Mouse (Mus musculus) adrenal gland, postnatal 36 days (tissue): ENCODE measurements around the gene Tor4a. TPM values are rescaled to one million over a fixed set of nuclear protein-coding genes. Genes with fewer than 3 reads are reported as not detected.

Experiments
- DNase-seq, 2 experiments: peaks; one replicate each; pipeline ENCODE4 v3.0.0; 2021; ENCODE audit warnings: mixed read lengths in 1 of 2
- long read RNA-seq, 2 experiments: library from polyadenylated mRNA; stranded (forward); transcript quantifications; one replicate each; pipeline ENCODE4 v2.0.0; 2021; ENCODE audit warnings: borderline sequencing depth in 2 of 2
- total RNA-seq, 2 experiments: library from RNA; stranded (reverse); gene quantifications; 2 replicates each; pipeline ENCODE4 v1.2.3; 2021

The Tor4a gene
- 10 to 100 TPM; 14.0 to 24.8 TPM for total RNA-seq
- long read RNA-seq, experiment 1, partial matches to known transcripts, result 0 of 8 reads
- long read RNA-seq, experiment 1, other reads (novel, unspliced or antisense), result 7 of 8 reads
- long read RNA-seq, experiment 2, transcript Tor4a-201 (2 exons, 3,255 nt), result major isoform, 9 of 9 reads
- long read RNA-seq, experiment 2, partial matches to known transcripts, result 0 of 9 reads
- long read RNA-seq, experiment 2, other reads (novel, unspliced or antisense), result 0 of 9 reads

- DNase-seq, result peak; percentile 88 to 91
These were observed at the start of gene Tor4a for GRCm38 (mm10) chr2:25196172-25196954. Gene Tor4a, minus strand, starts transcription at chr2:25196886.

GRCm38 (mm10) chr2:25244144-25244543 lies 47.5 kb upstream of the Tor4a start:
- DNase-seq, result no peak

- no peak for DNase-seq
These were observed 46.7 kb upstream of the Tor4a start for GRCm38 (mm10) chr2:25243342-25243741.

- DNase-seq, result peak in 1 of 2 experiments; percentile 25
These were observed 45.4 kb upstream of the Tor4a start, which contains the start of the genes Rnf208 and Cysrt1 for GRCm38 (mm10) chr2:25242101-25242506. Gene Rnf208, plus strand, starts transcription at chr2:25242255. Gene Cysrt1, minus strand, starts transcription at chr2:25242452.

- DNase-seq, result no peak
These were observed 44.7 kb upstream of the Tor4a start for GRCm38 (mm10) chr2:25241438-25241775.

- peak; percentile 83 to 86 for DNase-seq
These were observed 44.2 kb upstream of the Tor4a start for GRCm38 (mm10) chr2:25240723-25241437.

- DNase-seq, result no peak
These were observed 43.6 kb upstream of the Tor4a start for GRCm38 (mm10) chr2:25240310-25240709.

GRCm38 (mm10) chr2:25239766-25240165 lies 43.1 kb upstream of the Tor4a start:
- no peak for DNase-seq

- no peak for DNase-seq
These were observed 41.4 kb upstream of the Tor4a start for GRCm38 (mm10) chr2:25238106-25238505.

GRCm38 (mm10) chr2:25237522-25237921 lies 40.8 kb upstream of the Tor4a start:
- no peak for DNase-seq

- DNase-seq, result no peak
These were observed 39.9 kb upstream of the Tor4a start, which contains the start of gene Rnf224 for GRCm38 (mm10) chr2:25236614-25237013. Gene Rnf224, minus strand, starts transcription at chr2:25236787.

- DNase-seq, result no peak
These were observed 38.0 kb upstream of the Tor4a start for GRCm38 (mm10) chr2:25234551-25235220.

GRCm38 (mm10) chr2:25234050-25234449 lies 37.4 kb upstream of the Tor4a start, which contains the start of gene Slc34a3:
Gene Slc34a3, minus strand, starts transcription at chr2:25234364.
- DNase-seq, result no peak

- no peak for DNase-seq
These were observed 36.7 kb upstream of the Tor4a start for GRCm38 (mm10) chr2:25233421-25233820.

GRCm38 (mm10) chr2:25231038-25231437 lies 34.4 kb upstream of the Tor4a start:
- DNase-seq, result no peak

- DNase-seq, result no peak
These were observed 33.9 kb upstream of the Tor4a start for GRCm38 (mm10) chr2:25230581-25230980.

- DNase-seq, result no peak
These were observed 32.9 kb upstream of the Tor4a start for GRCm38 (mm10) chr2:25229582-25229981.

- no peak for DNase-seq
These were observed 32.4 kb upstream of the Tor4a start for GRCm38 (mm10) chr2:25228995-25229530.

- peak; percentile 86 to 93 for DNase-seq
These were observed 31.8 kb upstream of the Tor4a start for GRCm38 (mm10) chr2:25228431-25228889.

GRCm38 (mm10) chr2:25227406-25227805 lies 30.7 kb upstream of the Tor4a start:
- DNase-seq, result no peak

- peak in 1 of 2 experiments; percentile 25 for DNase-seq
These were observed 30.2 kb upstream of the Tor4a start for GRCm38 (mm10) chr2:25226864-25227263.
